Mouse (Mus musculus) liver, embryonic 15.5 days (tissue): ENCODE measurements around the gene Neurl1b. TPM values are rescaled to one million over a fixed set of nuclear protein-coding genes. Genes with fewer than 3 reads are reported as not detected.
A peak's percentile ranks its signal among the peaks of the same experiment; 100 is the strongest.

Source experiments
- ATAC-seq: fragments of 200-750 bp; cut with Nextera tagmentation; 2 replicates; pipeline ENCODE4 v1.8.0; 2017; ENCODE audit warnings: moderate number of reproducible peaks, mild to moderate bottlenecking, moderate library complexity; ENCODE audit not compliant: insufficient read depth
- H3K27ac ChIP-seq: fragments of 300-500 bp; sonication (generic); replicated peaks from 2 replicates; pipeline ENCODE4 v1.5.1; 2015; ENCODE audit warnings: mild to moderate bottlenecking, inconsistent platforms
- H3K27me3 ChIP-seq: fragments of 300-500 bp; sonication (generic); 2 replicates; pipeline ENCODE4 v1.6.1; 2015; ENCODE audit warnings: mild to moderate bottlenecking, inconsistent platforms
- H3K36me3 ChIP-seq: fragments of 300-500 bp; sonication (generic); replicated peaks from 2 replicates; pipeline ENCODE4 v1.6.1; 2015; ENCODE audit warnings: moderate library complexity, mild to moderate bottlenecking, inconsistent platforms
- H3K4me1 ChIP-seq: fragments of 300-500 bp; sonication (generic); replicated peaks from 2 replicates; pipeline ENCODE4 v1.6.1; 2015; ENCODE audit warnings: inconsistent platforms
- H3K4me2 ChIP-seq: fragments of 300-500 bp; sonication (generic); 2 replicates; pipeline ENCODE4 v1.6.1; 2015; ENCODE audit warnings: moderate library complexity, mild to moderate bottlenecking, inconsistent platforms
- H3K4me3 ChIP-seq: fragments of 300-500 bp; sonication (generic); replicated peaks from 2 replicates; pipeline ENCODE4 v1.5.1; 2015; ENCODE audit warnings: mild to moderate bottlenecking, inconsistent platforms
- H3K9ac ChIP-seq: fragments of 300-500 bp; sonication (generic); 2 replicates; pipeline ENCODE4 v1.6.1; 2015; ENCODE audit warnings: moderate library complexity, mild to moderate bottlenecking, inconsistent platforms
- H3K9me3 ChIP-seq: fragments of 300-500 bp; sonication (generic); replicated peaks from 2 replicates; pipeline ENCODE4 v1.6.1; 2016; ENCODE audit warnings: inconsistent platforms
- WGBS: fragments of 180-500 bp; shearing (Covaris S2); methylation state at CpG from one replicate; pipeline ENCODE4 v1.1.7; 2015; ENCODE audit warnings: mixed read lengths; ENCODE audit not compliant: insufficient replicate concordance; 5-methylcytosine and 5-hydroxymethylcytosine counted together
- polyA plus RNA-seq: library from polyadenylated mRNA; unstranded; fragments of >200 nt; fragmentation: Nextera tagmentation; extraction: Ambion mirVana; gene quantifications from 2 replicates; pipeline ENCODE4 v1.2.1, GENCODE M21; 2015

Gene Neurl1b
- polyA plus RNA-seq, 1 experiment from 2014 or later, result 0.03 TPM

DNA sequence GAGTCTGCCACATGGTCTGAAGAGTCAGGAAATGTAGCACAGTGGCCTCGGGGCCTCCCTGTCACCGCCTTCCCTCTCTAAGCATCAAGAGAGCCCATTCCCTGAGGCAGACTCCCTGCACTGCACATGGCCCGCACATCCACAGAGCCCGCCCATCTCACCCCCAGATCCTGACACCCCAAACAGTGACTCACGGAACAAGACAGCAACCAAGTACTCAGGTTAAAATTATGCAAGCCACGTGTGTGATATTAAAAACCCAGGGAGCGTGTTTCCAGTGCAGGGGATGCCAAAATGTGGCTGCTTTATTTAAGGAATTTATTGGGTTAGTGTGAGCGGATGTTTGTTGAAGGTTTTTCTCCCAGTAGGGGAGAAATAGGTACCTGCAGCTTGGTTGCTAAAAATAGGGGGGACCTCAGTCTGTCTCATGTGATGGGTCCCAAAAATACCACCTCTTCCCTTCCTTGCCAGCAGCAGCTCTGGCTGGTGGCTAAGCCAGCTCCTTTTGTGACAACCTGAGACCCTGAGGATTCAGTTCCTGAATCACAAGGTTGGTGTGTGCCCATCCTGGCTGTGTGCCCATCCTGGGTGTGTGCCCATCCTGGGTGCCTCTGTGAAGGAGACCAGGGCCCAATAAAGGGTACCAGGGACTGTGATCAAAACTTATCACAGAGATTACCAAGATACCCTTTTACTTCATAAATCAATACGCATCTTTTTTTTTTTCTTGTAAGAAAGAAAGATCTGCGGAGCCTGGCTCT, 9.1 kb upstream of the Neurl1b start:
- Histone ChIP-seq H3K4me1 (no peaks in the 10 kb centered on the region), H3K9ac (no peak overlapping the region), H3K4me2 (no peak overlapping the region), H3K27ac (no peak overlapping the region), H3K36me3 (no peaks in the 10 kb centered on the region), H3K27me3 (peaks cover 25% of the 10 kb centered on the region), H3K4me3 (no peak overlapping the region), H3K9me3 (no peaks in the 10 kb centered on the region)
- no peak for ATAC-seq
- 56% methylated on average over 10 of the region's 10 CpGs for WGBS

DNA sequence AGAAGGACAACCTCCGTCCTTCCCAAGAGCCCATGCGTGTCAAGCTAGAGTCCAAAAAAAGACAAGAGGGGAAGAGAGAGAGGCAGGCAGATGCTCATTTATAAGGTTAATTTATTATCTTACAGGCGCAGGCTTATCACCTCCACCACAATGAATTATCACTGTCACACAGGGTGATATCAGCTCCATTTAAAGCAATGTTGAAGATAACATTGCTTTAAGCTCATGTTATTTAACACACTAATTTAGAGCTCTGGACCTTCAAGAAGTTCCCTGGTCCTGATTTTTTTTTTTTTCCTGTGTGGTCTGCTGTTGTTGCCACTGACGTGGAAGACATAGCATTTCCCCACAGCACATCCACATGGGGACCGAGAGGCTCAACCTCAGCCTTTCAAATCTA, 1.7 kb upstream of the Neurl1b start:
- H3K4me3 ChIP-seq, result no peak overlapping the region
- H3K27me3 ChIP-seq, result peaks cover 92% of the 10 kb centered on the region
- H3K4me2 ChIP-seq, result no peak overlapping the region
- no peak overlapping the region for H3K9ac ChIP-seq
- H3K9me3 ChIP-seq, result no peaks in the 10 kb centered on the region
- no peaks in the 10 kb centered on the region for H3K36me3 ChIP-seq
- ATAC-seq, result no peak
- peaks cover 30% of the 10 kb centered on the region for H3K4me1 ChIP-seq
- 23% methylated on average over 5 of the region's 5 CpGs for WGBS
- no peak overlapping the region for H3K27ac ChIP-seq

DNA sequence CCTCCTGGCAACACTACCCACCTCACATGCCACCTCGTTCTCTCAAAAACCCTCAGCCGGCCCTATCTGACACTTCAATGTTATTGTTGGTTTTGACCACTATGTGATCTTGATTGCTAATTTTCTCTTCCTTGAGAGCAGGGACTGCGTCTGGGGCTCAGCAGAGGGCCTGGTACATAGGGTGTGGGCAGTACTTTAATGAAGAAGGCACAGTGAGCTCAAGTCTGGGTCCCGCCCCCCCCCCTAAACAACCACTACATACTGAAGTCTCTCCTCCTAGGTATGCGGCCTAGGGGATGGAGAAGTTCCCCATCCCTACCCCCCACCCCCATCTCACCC, 476 bp upstream of the Neurl1b start:
- H3K27me3 ChIP-seq, result peaks cover 96% of the 10 kb centered on the region
- H3K27ac ChIP-seq, result no peak overlapping the region
- H3K9ac ChIP-seq, result no peak overlapping the region
- ATAC-seq, result no peak
- peak overlapping the region; percentile 61 for H3K4me3 ChIP-seq
- H3K4me2 ChIP-seq, result peak overlapping the region; percentile 85
- H3K36me3 ChIP-seq, result no peaks in the 10 kb centered on the region
- 7% methylated on average over 5 of the region's 5 CpGs for WGBS
- H3K4me1 ChIP-seq, result peaks cover 30% of the 10 kb centered on the region
- no peaks in the 10 kb centered on the region for H3K9me3 ChIP-seq

DNA sequence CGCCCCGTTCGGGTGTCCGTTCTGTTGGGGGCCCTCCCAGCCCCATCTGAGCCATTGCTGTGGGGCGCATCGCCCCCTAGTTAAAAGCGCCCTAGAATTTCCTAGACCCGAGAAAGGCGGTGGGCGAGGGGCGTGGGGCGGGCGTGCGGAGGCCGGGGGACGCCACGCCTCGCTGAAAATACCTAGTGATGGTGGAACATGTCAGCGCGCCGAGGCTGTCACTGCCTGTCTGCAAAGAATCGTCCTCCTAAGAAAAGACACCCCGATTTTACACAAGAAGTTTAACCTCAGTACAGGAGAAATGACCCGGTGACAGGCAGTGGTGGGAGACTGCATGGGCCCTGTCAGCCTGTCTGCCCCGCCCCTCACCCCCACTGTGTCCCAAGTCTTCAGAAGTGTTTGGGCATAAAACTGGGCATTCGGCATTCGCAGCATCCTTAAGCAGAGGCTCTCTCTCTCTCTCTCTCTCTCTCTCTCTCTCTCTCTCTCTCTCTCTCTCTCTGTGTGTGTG, 781 bp downstream of the Neurl1b start:
- peaks cover 30% of the 10 kb centered on the region for H3K4me1 ChIP-seq
- H3K9ac ChIP-seq, result 0 out of 2 replicates have a peak overlapping the region, but pooled peaks have one; percentile 25
- 2% methylated on average over 27 of the region's 27 CpGs for WGBS
- H3K9me3 ChIP-seq, result no peaks in the 10 kb centered on the region
- H3K4me3 ChIP-seq, result peak overlapping the region; percentile 61
- H3K36me3 ChIP-seq, result no peaks in the 10 kb centered on the region
- H3K27ac ChIP-seq, result no peak overlapping the region
- H3K27me3 ChIP-seq, result peaks cover 94% of the 10 kb centered on the region
- H3K4me2 ChIP-seq, result peak overlapping the region; percentile 85
- no peak for ATAC-seq

DNA sequence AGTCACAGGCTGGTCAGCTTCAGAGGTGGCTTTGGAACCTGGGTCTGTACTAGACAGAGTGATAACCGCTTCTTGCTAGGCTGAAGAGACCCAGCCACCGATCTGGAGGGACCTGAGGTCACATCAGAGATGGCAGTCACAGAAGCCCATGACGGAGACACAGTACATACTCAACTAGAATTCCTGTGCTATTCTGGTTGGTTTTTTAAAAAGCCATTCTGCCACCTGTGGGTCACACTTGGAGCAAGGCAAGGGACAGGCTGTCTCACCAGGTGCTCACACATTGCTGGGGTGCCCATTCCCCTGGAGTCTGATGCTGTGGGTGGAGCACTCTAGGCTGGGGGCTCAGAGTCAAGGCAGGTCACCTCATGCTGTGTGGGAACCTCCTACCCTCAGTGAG, 1.5 kb downstream of the Neurl1b start:
- Histone ChIP-seq H3K9me3 (no peaks in the 10 kb centered on the region), H3K4me3 (no peak overlapping the region), H3K27me3 (peaks cover 91% of the 10 kb centered on the region), H3K36me3 (no peaks in the 10 kb centered on the region), H3K27ac (no peak overlapping the region), H3K4me1 (peaks cover 30% of the 10 kb centered on the region), H3K4me2 (no peak overlapping the region), H3K9ac (no peak overlapping the region)
- WGBS, result 52% methylated on average over 3 of the region's 3 CpGs
- no peak for ATAC-seq

DNA sequence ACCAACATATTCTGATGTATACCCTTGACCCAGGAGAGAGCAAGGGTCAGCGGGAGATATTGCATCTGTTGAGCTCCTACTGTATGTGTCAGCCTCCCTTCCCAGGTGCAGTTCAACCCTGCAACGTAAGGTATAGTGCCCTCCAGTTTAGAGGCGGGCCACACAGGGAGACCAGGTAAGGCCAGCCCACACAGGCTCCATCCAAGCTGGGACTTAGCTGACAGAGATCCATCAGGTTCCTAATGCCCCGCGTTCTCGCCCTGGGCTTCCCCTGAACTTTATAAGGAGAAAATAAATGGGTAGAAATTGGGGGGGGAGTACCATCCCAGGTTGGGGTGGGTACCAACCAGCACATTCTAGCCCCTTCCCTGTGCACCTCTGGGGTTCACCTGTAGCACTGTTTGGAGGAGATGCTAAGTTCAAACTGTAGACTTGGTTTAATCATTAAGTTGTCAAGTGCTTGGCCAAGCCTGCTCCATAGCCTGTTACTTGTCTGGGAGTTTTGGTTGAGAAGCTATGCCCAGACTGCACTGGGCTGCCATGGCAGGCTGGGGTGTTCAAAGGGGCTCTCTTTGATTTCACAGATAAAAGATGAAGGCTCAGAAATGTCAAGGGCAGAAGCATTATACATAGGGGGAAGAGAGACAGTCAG, 3.3 kb downstream of the Neurl1b start:
- H3K9ac ChIP-seq, result no peak overlapping the region
- no peak for ATAC-seq
- 69% methylated on average over 6 of the region's 6 CpGs for WGBS
- no peaks in the 10 kb centered on the region for H3K9me3 ChIP-seq
- H3K4me2 ChIP-seq, result no peak overlapping the region
- no peak overlapping the region for H3K27ac ChIP-seq
- peaks cover 26% of the 10 kb centered on the region for H3K4me1 ChIP-seq
- no peaks in the 10 kb centered on the region for H3K36me3 ChIP-seq
- peaks cover 83% of the 10 kb centered on the region for H3K27me3 ChIP-seq
- no peak overlapping the region for H3K4me3 ChIP-seq

DNA sequence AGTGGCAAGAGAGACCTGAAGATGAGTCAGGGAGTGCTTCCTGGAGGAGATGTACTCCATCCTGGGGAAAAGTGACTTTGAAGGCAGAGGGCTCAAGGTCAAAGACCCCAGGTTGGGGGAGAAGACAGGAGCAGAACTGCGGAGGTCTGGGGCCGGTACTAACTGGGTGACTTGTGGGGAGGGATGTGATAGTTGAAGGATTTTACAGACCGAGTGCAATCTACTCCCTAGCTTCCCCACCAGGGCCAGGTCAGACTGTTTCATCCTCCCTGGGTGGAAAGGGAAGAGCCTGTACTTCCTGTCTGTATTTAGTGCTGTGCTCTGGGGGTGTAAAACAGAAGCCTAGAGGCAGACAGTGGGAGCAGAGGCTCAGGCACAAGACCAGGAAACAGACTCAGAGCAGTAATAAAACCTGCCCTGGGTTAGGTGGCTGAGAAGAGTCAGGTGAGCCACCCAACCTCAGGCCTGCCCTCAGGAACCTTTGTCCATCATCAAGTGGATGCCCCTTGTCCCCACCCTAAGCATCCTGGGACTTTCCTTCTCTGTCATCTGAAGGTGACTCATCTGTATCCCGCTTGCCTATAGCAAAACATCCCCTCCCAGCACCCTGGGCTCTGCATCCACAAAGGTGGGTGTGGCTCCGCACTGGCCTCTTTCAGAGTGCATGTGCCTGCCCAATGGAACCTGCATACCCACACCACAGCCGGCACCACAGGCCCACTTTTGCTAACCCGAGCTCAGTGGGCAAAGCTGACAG, 6.0 kb downstream of the Neurl1b start:
- no peak for ATAC-seq
- peaks cover 69% of the 10 kb centered on the region for H3K27me3 ChIP-seq

DNA sequence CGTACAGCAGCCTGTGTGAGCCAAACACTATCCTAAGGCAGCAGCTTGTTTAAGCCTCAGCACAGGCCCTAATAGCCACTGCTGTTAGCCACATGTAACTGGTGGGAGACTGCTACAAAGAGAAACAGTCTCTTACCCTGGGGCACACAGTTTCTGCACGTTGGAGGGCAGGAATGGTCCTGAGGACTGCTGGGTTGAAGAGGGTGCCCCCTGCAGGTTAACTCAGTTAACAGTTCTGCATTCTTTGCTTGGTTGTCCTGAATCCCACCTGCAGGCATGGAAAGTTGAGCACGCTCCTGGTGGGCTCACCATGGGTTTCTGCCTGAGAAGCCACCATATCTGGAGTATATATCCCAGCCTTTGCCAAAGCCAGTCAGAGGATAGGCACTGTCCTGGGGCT, 6.9 kb downstream of the Neurl1b start:
- Histone ChIP-seq H3K9me3 (no peaks in the 10 kb centered on the region), H3K4me1 (peaks cover 15% of the 10 kb centered on the region), H3K27me3 (peaks cover 60% of the 10 kb centered on the region), H3K4me2 (no peak overlapping the region), H3K27ac (no peak overlapping the region), H3K4me3 (no peak overlapping the region), H3K9ac (no peak overlapping the region), H3K36me3 (no peaks in the 10 kb centered on the region)
- WGBS, result 41% methylated on average over 3 of the region's 3 CpGs
- ATAC-seq, result no peak

More for the DNA sequence above, 6.0 kb downstream of the Neurl1b start:
- 44% methylated on average over 7 of the region's 7 CpGs for WGBS
- Histone ChIP-seq H3K4me2 (no peak overlapping the region), H3K4me3 (no peak overlapping the region), H3K9me3 (no peaks in the 10 kb centered on the region), H3K27ac (no peak overlapping the region), H3K36me3 (no peaks in the 10 kb centered on the region), H3K9ac (no peak overlapping the region), H3K4me1 (peaks cover 15% of the 10 kb centered on the region)

DNA sequence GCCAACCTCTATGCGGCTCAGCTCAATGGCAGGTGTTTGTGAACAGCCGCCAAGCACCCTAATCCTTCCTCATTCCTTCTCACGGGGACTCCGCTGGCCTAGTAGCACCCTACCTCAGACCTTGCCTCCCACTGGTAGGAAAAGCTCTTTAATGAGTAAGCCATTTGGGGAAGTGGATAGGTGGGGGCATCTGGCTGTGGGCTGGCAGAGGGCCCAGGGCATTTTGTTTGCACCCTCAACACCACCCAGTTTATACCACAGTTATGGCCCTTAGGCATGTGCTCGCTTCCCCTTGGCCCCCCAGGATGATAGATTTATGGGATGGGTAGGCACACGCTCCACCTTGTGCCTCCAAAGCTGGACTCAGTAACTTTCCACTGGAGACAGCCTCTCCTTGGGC, 7.8 kb downstream of the Neurl1b start:
- WGBS, result 55% methylated on average over 6 of the region's 6 CpGs
- H3K4me1 ChIP-seq, result peaks cover 15% of the 10 kb centered on the region
- H3K27ac ChIP-seq, result no peak overlapping the region
- no peaks in the 10 kb centered on the region for H3K36me3 ChIP-seq
- H3K4me3 ChIP-seq, result no peak overlapping the region
- no peak overlapping the region for H3K9ac ChIP-seq
- H3K4me2 ChIP-seq, result no peak overlapping the region
- ATAC-seq, result no peak
- H3K27me3 ChIP-seq, result peaks cover 59% of the 10 kb centered on the region
- H3K9me3 ChIP-seq, result no peaks in the 10 kb centered on the region

DNA sequence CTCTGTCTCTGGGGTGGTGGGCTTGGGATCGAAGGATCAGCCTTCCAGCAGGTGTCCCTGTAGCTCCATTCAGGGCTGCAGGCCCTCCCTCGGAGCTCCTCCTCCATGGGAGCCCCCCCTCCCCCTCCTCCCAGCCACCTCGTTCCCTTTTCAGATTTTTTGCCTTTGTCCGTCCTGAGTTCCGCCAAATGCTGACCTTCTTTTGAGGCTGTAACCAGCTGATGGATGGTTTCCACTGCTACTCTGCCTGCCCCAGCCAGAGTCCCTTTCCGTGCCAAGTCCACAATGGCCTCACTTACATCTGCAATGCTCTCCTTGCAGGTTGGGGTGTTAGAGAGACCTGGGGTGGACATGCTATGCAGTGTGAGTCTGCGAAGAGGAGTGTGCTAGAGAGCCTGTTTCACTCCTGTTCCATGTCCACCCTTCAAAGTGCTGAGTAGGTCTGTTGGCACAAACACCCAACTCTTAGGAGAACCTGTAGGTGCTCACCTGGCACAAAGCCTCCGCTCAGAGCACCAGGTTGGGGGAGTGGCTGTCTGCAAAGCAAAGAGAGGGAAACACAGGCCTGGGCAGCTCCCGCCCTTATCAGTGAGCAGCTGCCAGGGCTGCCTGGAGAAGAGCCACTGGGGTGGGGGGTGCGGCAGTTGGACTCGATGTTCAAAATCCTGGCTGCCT, 9.5 kb downstream of the Neurl1b start:
- no peaks in the 10 kb centered on the region for H3K36me3 ChIP-seq
- H3K9me3 ChIP-seq, result no peaks in the 10 kb centered on the region
- peaks cover 46% of the 10 kb centered on the region for H3K27me3 ChIP-seq
- 19% methylated on average over 11 of the region's 11 CpGs for WGBS
- H3K4me1 ChIP-seq, result peaks cover 15% of the 10 kb centered on the region
- H3K4me2 ChIP-seq, result no peak overlapping the region
- no peak for ATAC-seq
- H3K4me3 ChIP-seq, result no peak overlapping the region
- no peak overlapping the region for H3K9ac ChIP-seq
- H3K27ac ChIP-seq, result no peak overlapping the region
